Mouse (Mus musculus) cerebellum, adult 2 months (tissue): Measurements from ENCODE around the gene Ogdh. TPM values are rescaled to one million over a fixed set of nuclear protein-coding genes. Genes with fewer than 3 reads are reported as not detected.
"Not testable (repeated sequence)": the region's sequence is repeated elsewhere in the genome, so short reads cannot be mapped to it uniquely, and the experiment has no call there.

Source experiments
- DNase-seq, 2 experiments: peaks; one replicate each; pipeline ENCODE4 v3.0.0; 2021
- H3K27ac ChIP-seq: fragments of 200-500 bp; 2 replicates; pipeline ENCODE4 v1.5.1; 2012; ENCODE audit warnings: low read length, control low read depth, inconsistent platforms; ENCODE audit not compliant: insufficient read depth
- H3K27me3 ChIP-seq: fragments of 200-500 bp; 2 replicates; pipeline ENCODE4 v1.6.1; 2012; ENCODE audit warnings: inconsistent platforms, mild to moderate bottlenecking, low read length, moderate library complexity; ENCODE audit not compliant: control insufficient read depth, insufficient read depth
- H3K4me1 ChIP-seq: fragments of 200-500 bp; 2 replicates; pipeline ENCODE4 v1.6.1; 2011; ENCODE audit warnings: low read length; ENCODE audit not compliant: control insufficient read depth, insufficient read depth
- H3K4me3 ChIP-seq: fragments of 200-500 bp; replicated peaks from 2 replicates; pipeline ENCODE3; 2011; ENCODE audit warnings: mild to moderate bottlenecking, low read depth, low read length, control low read depth; ENCODE audit not compliant: insufficient read depth
- CTCF ChIP-seq: fragments of 200-500 bp; IDR thresholded peaks from 2 replicates; pipeline ENCODE4 v1.5.1; 2011; ENCODE audit warnings: low read depth, mild to moderate bottlenecking, control low read depth, low read length, moderate library complexity, borderline replicate concordance; ENCODE audit not compliant: insufficient read depth
- POLR2A ChIP-seq: fragments of 200-500 bp; IDR thresholded peaks from 2 replicates; pipeline ENCODE4 v1.6.1; 2011; ENCODE audit warnings: low read length, control low read depth, borderline replicate concordance; ENCODE audit not compliant: insufficient read depth
- WGBS: fragments of 180-500 bp; shearing (Covaris S2); methylation state at CpG from one replicate; pipeline ENCODE4 v1.1.7; 2018; 5-methylcytosine and 5-hydroxymethylcytosine counted together
- polyA plus RNA-seq: library from polyadenylated mRNA; depleted of rRNA; stranded (reverse); fragments of >200 nt; gene quantifications from 2 replicates; pipeline ENCODE4 v1.2.3, GENCODE M21; 2012; rRNA removed

Gene Ogdh
- 232 and 235 TPM in 2 replicates for polyA plus RNA-seq

- Histone ChIP-seq H3K27ac (peak within 1 kb of the TSS; percentile 82), H3K4me3 (peak within 1 kb of the TSS; percentile 89), H3K4me1 (peaks cover 2% of the 10 kb centered on the region; the same call in 1 of the 2 replicates), H3K27me3 (no peaks in the 10 kb centered on the region)
- WGBS = under 1% methylated on average over 77 of the region's 77 CpGs
- TF ChIP-seq CTCF (no peak), POLR2A (peak; percentile 89; the same call in 1 of the 2 replicates)
- DNase-seq = peak; percentile 99 to 100
Observed at GRCm38 (mm10) chr11:6291401-6292115, at the start of gene Ogdh. Gene Ogdh, plus strand, starts transcription at chr11:6291633.

- Histone ChIP-seq H3K27me3 (no peaks in the 10 kb centered on the region), H3K4me1 (no peaks in the 10 kb centered on the region), H3K27ac (no peak overlapping the region), H3K4me3 (no peak overlapping the region)
- DNase-seq = no peak
- WGBS = 40% methylated on average over 19 of the region's 19 CpGs
- TF ChIP-seq CTCF = no peak
- TF ChIP-seq POLR2A = no peak
Observed at GRCm38 (mm10) chr11:6244707-6245106, 46.7 kb upstream of the Ogdh start.

- no peak for DNase-seq
- no peak for TF ChIP-seq POLR2A
- no peak overlapping the region for H3K4me3 ChIP-seq
- H3K27ac ChIP-seq = no peak overlapping the region
- H3K27me3 ChIP-seq = no peaks in the 10 kb centered on the region
- whole genome bisulfite sequencing = 85% methylated on average over 5 of the region's 5 CpGs
- no peaks in the 10 kb centered on the region for H3K4me1 ChIP-seq
Observed at GRCm38 (mm10) chr11:6252248-6252647, 39.2 kb upstream of the Ogdh start.

- TF ChIP-seq CTCF = no peak
- no peak for TF ChIP-seq POLR2A
- no peak for DNase-seq
- Histone ChIP-seq H3K4me1 (no peaks in the 10 kb centered on the region), H3K27me3 (no peaks in the 10 kb centered on the region), H3K27ac (no peak overlapping the region), H3K4me3 (no peak overlapping the region)
- 87% methylated on average over 4 of the region's 4 CpGs for WGBS
Observed at GRCm38 (mm10) chr11:6252824-6253223, 38.6 kb upstream of the Ogdh start.

GRCm38 (mm10) chr11:6254602-6255001 is 36.8 kb upstream of the Ogdh start:
- H3K4me3 ChIP-seq, H3K27ac ChIP-seq, H3K27me3 ChIP-seq, DNase-seq, H3K4me1 ChIP-seq: not testable (repeated sequence)
- WGBS = 90% methylated on average over 2 of the region's 2 CpGs

GRCm38 (mm10) chr11:6256490-6257072 is 34.9 kb upstream of the Ogdh start:
- no peak overlapping the region for H3K4me3 ChIP-seq
- no peaks in the 10 kb centered on the region for H3K27me3 ChIP-seq
- TF ChIP-seq CTCF (no peak), POLR2A (no peak)
- DNase-seq = no peak
- H3K27ac ChIP-seq = no peak overlapping the region
- 38% methylated on average over 6 of the region's 6 CpGs for WGBS
- H3K4me1 ChIP-seq = no peaks in the 10 kb centered on the region

- TF ChIP-seq POLR2A (no peak), CTCF (no peak)
- H3K4me1 ChIP-seq = no peaks in the 10 kb centered on the region
- no peak overlapping the region for H3K27ac ChIP-seq
- no peak for DNase-seq
- H3K4me3 ChIP-seq = no peak overlapping the region
- H3K27me3 ChIP-seq = no peaks in the 10 kb centered on the region
- 95% methylated on average over 7 of the region's 7 CpGs for WGBS
Observed at GRCm38 (mm10) chr11:6259413-6259812, 32.0 kb upstream of the Ogdh start.

- 75% methylated on average over 10 of the region's 10 CpGs for WGBS
Observed at GRCm38 (mm10) chr11:6261434-6262082, 29.9 kb upstream of the Ogdh start.

More at GRCm38 (mm10) chr11:6261434-6262082, 29.9 kb upstream of the Ogdh start:
- peak; percentile 94 for TF ChIP-seq CTCF
- TF ChIP-seq POLR2A = no peak
- H3K27me3 ChIP-seq = no peaks in the 10 kb centered on the region
- no peak overlapping the region for H3K4me3 ChIP-seq
- DNase-seq = peak; percentile 64 to 78
- H3K27ac ChIP-seq = no peak overlapping the region
- H3K4me1 ChIP-seq = peaks cover 2% of the 10 kb centered on the region; the same call in 1 of the 2 replicates
